Mouse (Mus musculus): ENCODE measurements around the gene Klhl20.
"Not testable (repeated sequence)": the region's sequence is repeated elsewhere in the genome, so short reads cannot be mapped to it uniquely, and the experiment has no call there.

The Klhl20 gene

DNA sequence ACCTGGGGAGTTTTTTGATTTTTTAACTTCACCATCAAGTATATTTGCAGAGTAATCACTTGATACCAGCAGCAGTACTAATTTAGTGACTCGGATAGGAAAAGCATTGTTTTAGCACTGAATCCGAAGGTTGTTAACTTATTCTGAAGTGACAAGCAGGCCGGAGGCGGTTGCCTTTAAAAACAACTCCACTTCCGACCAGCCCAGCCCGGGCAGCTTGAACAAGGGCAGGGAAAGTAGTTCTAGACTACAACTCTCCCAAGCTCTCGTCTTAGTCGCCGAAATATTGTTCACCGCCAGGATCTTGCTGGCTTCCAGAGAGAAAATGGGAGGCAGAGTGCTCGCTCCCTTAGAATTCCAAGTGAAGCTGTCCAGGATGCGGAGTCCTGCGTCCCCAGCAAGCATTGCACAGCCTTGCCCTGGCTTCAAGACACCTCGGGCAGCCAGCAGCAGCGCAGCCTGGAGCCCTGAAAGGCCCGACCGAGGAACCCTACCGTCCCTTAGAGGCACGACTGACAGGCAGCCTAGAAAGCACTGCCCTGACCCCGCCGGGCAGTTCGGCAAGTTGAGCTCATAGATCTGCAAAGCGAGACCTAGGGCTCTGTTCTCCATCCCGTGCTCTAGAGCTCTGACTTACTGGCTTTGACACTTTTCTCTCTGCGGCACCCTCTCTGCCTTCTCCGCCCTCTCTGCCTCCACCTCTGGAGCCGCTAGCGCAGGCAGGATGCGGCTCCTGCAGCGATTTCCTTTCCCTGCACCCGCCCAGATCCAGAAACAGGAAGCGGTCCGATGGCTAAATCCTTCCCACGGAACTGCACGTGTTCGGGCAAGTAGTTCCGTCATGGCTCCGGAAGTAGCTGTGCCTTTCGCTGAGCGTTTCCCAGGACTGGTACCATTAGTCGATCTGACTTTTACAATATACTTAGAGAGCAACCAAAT is at the start of gene Klhl20:
Gene Klhl20 (minus strand): TSS at position 786 of the 939 bp plus-strand sequence.
- peak; percentile 83 to 90 for DNase-seq (ENCODE audit: low spot score in 2 of 2)

DNA sequence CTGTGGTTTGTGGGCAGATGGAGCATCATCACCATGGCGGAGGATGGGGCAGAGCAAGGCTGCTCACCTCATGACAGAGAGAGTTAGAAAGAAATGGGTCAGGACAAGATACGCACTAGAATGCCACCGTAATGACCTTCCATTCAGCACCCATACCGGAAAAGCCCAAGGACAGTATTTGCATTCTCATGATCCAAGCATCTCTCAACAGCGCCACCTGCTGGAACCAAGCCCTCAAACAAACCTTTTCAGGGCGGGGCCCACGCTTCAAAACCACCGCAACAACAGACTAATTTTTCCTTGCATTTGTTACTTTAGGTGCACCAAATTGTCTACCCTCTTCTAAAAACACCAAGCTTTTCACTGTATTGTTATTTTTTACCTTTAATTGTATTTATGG is 49.4 kb upstream of the Klhl20 start:
- DNase-seq (ENCODE audit: low spot score in 2 of 2), result peak; percentile 46 to 61

DNA sequence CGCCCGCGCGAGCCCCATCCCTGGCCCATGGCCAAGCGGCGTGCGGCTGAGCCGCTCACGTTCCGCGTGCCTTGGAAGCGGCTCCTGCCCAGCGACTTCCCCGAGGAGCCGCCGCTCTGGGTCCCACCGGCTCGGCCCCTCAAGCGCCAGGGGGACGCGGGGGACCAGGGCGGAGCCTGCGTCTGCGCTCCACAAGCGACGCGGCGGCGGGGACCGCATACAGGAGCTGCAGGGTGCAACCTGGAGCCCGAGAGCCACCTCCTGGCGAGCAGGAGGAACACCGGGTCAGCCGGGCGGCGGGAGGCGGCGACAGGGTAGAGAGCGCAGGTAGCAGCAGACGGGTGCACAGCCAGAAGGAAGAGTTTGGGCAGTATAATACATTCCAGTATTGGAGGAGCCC is 39.3 kb upstream of the Klhl20 start:
- peak; percentile 58 to 71 for DNase-seq (ENCODE audit: low spot score in 2 of 2)

DNA sequence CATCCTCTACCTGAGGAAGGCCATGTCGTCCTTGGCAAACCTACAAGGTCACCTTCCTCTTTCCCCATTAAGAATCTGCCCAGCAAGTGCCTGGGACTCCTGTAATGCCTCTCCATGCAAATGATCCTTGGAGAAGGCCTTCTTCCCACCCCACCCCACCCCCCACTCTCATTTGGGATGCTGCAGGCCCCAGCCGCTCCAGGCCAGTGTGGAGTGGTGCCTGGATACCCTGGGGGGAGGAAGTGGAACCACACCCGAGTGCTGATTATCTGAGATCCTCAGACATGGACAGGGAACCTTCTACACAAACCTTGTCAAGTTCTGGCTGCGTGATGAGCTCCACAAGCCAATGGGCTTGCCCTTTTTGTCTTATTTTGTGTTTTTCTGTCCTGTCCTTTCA is 29.0 kb upstream of the Klhl20 start:
- no peak for DNase-seq (ENCODE audit: low spot score in 2 of 2)

DNA sequence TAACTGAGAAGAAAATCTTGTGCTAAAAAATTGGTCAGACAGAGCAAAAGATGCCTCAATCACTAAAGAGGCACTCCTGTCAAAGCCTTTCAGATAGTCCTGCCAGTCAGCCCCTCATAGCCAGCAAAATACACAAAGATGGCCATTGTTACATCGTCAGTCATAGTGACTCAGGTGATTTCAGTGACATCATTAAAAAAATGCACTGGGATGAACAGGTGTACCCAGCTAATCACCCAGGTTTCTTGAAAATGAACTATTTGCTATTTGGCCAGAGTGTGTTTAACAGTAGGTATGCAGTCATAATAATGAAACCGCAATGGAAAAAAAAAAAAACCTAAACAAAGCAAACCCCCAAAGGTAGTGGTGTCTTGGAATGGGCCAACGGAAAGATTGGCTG is 27.9 kb upstream of the Klhl20 start, which contains the start of gene Tex50:
Gene Tex50 (minus strand): TSS at position 101 of the 400 bp plus-strand sequence.
- DNase-seq (ENCODE audit: low spot score in 2 of 2), result no peak

DNA sequence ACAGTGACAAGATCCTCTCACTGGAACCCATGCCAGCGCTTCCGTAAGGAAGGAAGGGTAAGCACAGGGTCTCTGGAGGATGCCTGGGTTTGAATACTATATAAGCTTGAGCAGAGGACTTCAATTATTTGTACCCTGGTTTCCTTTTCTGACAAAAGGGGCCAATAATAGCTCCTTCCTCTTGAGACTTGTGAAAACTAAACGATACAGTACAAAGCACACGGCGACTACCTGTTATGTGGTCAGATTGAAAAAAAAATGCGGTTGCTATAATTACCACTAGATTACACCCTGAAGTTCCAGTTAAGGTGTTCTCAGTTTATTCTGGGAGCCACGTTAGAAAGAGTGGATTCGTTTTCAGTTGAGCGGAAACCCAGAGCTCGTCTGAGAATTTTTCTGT is 25.2 kb upstream of the Klhl20 start:
- no peak for DNase-seq (ENCODE audit: low spot score in 2 of 2)

DNA sequence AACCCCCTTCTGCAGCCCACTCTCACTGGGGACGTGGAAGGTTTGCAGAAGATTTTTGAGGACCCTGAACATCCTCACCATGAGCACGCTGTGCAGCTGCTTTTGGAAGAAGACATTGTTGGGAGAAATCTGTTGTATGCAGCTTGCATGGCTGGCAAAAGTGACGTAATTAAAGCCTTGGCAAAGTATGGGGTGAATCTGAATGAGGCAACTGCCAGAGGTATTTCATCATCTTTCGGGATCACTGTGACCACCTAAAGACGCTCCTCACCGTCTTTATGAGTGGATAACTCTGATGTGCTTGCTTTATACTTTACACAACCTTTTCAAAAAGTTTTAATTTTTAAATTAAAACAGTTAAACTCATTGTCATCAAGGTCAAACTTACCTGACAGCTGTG is 19.8 kb upstream of the Klhl20 start:
- DNase-seq (ENCODE audit: low spot score in 2 of 2), result no peak

DNA sequence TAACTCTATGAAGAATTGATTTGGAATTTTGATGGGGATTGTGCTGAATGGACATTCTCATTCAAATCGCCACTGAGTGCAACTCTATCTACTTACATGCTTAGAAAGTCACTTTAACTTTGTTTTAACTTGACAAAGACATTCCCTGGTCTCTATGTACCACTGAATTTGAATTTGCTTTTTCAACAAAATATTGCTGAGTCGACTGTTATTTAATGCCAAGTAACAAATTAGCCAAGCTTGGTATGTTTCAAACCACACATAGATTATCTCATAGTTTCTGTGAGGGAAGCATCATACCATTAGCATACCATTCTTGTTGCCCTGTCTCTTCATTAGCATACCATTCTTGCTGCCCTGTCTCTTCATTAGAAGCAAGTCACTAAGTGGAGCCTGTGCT is 16.6 kb upstream of the Klhl20 start:
- no peak for DNase-seq (ENCODE audit: low spot score in 2 of 2)

DNA sequence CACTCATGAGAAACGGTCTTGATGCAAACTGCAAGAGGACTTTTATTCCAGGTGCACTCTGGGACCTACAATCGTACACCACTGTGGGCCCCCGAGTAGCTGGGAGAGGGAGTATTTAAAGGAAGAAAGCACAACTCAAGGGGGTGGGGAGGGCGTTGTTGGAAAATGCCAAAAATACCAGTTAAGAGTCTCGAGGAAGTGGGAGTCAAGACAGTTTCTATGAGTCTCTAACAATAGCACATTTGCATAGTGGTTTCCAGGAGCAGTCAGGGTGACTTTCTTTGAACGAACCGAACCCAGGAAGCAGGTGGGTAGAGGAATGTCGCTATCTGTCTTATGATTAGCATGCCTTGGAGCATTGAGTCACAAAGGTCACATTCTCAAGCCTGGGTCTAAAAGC is 14.3 kb upstream of the Klhl20 start:
- not testable (repeated sequence) for DNase-seq (ENCODE audit: low spot score in 2 of 2)

DNA sequence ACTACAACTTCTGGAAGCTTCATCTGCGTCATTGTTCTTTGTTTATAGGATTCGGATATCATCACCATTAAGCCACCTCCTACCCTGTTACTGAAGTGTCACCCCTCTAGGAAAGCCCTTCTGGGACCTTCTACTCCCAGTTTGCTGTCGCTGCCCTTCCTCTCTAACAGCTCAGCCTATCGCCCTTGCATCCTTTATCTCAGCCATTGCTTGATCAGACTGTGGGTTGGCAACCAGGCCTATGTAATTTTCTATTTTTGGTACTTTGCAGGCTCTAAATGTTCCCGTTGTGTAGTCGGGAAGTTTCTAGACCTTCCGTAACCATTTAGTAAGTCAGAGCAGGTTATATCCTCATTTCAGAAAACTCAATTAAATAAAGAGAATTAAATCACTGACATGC is 11.9 kb upstream of the Klhl20 start:
- no peak for DNase-seq (ENCODE audit: low spot score in 2 of 2)

DNA sequence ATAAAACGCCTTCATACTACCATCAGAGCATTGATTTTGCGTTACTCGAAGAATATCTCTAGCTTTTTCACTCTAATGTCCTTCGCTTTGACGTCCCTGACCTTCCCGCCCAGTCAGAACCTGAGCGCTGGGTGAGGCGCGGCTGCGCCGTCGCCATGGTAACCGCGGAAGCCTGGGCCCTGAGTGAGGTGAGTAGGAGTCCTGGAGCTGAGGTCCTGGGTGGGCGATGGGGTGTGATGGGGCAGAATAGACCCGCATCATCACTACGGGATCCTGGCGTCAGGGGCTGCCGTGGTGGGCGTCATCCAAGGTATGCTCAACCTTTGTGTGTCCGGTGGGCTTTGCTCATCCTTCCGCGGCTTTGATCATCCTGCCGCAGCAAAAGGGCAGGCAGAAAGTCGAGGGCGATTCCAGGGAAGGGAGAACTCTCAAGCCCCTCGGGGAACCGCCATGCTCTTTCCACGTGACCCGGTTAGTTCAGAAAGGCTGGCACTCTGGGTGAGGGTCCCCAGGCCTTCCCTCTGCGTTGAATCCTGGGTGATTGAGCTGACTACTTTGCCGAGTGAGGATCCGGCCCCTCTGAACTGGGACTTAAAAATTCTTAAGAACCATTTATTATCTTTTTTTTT is 11.3 kb upstream of the Klhl20 start, which contains the start of gene Ankrd45:
Gene Ankrd45 (plus strand): TSS at position 161 of the 629 bp plus-strand sequence.
- DNase-seq (ENCODE audit: low spot score in 2 of 2), result peak in 1 of 2 experiments; percentile 11

DNA sequence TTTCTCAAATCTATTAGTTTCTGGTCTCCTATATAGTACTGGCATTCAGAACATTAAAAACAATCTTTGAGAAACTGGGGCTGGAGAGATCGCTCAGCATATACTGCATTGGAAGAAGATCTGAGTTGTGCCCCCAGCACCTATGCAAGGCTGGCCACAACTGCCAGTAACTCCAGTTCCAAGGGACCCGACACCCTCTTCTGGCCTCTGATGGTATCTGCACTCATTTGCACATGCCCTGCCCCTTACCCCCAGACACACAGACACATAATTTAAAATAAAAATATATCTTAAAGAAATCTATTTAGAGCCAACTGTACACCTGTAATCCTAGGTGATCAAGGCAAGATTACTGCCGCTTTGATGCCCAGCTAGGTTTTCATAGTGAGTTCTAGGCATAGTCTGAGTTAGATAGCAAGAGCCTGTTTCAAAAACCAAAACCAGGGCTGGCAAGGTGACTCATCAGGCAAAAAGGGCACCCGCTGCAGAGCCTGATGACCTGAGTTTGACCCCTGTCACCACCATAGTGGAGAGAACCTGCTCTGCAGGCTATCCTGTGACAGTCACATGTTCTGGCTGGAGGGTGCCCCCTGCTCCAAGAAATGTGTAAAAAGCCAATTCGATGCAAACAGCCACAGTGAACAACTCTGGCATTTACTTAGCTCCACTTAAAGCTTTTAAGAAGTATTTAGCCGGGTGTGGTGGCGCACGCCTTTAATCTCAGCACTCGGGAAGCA is 8.9 kb upstream of the Klhl20 start:
- no peak for DNase-seq (ENCODE audit: low spot score in 2 of 2)

DNA sequence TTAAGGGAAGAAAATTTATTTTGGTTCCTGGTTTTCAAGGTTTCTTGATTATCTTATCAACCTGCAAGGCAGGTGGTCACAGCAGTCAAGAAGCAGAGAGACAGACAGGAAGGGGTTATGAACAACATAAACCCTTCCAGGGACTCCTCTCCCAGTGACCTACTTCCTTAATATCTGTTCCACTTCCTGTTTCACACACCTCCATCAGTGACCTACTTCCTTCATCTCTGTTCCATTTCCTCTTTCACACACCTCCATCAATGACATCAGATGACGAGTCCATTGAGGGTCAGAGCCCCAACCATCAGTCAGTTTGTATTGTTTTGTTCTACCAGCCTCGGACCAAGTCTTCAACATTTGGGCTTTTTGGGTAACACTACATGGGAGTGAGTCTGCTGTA is 8.2 kb upstream of the Klhl20 start:
- DNase-seq (ENCODE audit: low spot score in 2 of 2), result no peak

DNA sequence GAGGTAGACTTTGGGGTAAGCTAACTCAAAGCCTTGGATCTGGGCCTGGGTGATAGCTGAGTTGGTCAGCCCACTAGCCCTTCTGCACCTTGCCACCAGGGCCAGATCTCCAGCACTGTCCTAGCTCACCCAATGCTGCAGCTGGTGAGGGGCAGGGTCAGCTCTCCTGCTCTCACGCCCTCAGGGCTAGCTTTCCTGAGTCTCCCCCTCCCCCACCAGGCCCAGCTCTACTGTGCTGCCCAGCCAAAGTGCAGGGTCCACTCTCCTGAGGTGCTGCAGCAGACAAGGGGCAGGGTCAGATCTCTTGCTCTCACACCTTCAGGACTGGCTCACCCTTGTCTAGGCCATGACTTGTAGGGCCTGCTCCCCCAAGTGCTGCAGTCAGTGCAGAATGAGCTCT is 4.8 kb downstream of the Klhl20 start:
- no peak for DNase-seq (ENCODE audit: low spot score in 2 of 2)

DNA sequence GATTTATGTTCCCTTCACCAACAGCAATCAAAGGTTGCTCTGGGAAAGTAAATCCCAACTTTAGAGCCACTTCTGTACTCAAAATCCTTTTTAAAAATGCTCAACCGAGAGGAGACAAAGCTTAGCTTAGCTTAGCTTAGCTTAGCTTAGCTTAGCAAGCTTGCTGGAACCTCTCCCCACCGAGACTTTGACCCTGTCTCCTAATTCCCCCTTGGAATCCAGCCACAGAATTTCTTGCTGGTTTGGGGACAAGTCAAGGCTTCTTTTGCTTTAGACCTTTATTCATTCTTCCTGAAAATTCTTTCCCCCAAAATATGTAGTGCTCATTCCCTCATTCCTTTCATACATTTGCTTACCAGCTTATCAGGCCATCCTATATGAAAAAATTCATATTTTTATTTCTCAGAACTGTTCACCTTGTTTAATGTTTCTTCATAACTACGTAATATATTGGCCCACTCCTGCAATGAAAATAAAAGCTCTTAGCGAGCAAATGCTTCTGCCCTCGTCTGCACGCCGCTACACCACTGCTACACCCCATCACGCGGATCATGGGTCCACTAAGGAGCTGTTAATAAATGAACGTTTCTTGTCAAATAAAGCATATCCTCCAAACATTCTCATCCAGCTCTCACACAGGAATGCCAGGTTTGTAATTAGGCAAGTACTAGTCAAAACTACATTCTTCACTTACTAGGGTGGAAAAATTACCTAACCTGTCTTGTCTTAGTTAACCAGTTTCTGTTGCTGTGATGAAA is 8.5 kb downstream of the Klhl20 start:
- DNase-seq (ENCODE audit: low spot score in 2 of 2), result no peak

DNA sequence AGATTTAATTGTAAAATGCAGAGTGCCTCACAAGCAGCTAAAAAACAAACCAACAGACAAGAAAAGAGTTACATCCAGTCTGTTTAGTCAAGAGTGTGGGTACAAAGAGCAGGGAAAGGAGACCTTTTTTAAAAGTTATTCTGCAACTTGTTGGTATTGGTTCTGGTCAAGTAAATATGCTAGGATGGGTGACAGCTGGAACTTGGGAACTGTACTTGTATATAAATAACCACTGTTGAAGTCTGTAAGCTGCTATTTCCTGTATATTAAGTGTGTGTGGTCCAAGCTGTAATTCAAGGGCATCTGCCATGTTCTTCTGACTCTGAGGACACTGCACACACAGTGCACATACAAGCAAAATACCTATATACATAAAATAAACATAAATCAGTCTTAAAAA is 16.7 kb downstream of the Klhl20 start:
- DNase-seq (ENCODE audit: low spot score in 2 of 2), result no peak

DNA sequence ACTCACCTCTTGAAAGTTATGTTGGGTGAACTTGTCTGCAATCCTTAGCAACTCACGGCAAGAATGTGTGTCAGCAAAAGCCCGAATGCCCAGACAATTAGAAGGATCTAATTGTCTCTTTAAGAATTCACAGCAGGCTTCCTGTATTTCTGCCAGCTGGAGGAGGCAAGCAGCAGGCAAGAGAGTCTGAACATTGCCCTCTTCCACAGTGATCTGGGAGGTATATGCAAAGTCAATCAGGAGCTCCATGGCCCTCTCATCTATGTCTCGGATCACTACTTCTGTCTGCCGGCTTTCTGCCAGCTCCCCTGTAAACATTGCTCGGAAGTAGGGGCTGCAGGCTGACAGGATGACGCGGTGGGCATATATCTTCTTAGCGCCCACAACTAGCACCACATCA is 22.1 kb downstream of the Klhl20 start:
- DNase-seq (ENCODE audit: low spot score in 2 of 2), result no peak

DNA sequence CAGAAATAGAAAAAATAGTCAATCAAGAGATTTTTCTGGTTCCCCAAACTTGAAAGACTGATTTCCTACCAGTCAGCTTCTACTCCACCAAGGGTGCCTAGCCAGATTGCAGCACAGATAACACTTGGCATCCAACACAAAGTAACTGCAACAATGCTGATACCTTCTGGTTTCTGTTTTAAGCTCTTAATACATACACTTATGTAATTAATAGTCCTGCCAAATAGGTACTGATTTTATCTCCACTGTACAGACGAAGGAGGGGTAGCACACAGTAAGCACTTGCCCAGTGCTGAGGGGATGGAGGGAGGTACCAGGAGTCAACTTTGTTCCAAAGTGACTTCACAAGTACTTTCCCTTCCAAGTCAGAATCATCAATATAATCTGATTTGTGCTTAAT is 27.5 kb downstream of the Klhl20 start:
- DNase-seq (ENCODE audit: low spot score in 2 of 2), result no peak

DNA sequence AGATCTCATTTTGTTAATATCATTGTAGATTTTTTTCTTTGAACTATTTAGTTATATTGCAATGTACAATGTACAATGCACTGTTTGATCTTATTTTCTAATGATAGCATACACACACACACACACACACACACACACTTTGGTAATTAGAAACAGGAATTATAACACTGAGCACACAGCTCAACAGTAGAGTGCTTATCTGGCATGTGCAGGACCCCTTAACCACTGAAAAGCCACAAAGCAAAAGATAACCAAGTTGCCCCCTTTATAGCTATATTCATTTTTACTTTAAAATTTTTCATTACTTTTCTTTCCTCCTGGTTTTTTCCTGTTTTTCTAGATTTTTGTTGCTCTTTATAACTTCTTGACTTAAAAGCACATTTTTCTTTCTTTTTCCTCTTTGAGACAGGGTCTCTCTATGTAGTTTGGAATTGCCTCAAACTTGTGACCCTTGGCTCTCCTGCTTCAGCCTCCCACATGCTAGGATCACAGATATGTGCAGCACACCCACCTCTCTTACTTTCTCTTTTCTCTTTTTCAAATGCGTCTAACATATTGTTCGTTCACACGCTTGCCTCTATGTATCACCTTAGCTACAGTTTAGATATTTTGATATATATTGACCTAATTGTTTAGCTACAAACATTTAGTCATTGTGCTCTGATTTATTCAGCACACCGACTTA is 31.4 kb downstream of the Klhl20 start:
- DNase-seq (ENCODE audit: low spot score in 2 of 2), result no peak

DNA sequence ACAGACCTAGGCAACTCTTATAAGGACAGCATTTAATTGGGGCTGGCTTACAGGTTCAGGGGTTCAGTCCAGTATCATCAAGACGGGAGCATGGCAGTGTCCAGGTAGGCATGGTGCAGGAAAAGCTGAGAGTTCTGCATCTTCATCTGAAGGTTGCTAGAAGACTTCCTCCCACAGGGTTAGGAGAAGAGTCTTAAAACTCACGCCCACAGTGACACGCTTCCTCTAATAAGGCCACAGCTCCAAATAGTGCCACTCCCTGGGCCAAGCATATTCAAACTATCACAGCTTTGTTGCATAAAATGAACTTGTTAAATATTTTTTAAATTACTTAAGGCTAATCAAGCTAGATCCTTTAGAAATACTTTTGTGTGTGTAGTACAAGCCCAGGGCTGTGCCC is 54.1 kb downstream of the Klhl20 start:
- DNase-seq (ENCODE audit: low spot score in 2 of 2), result no peak

DNA sequence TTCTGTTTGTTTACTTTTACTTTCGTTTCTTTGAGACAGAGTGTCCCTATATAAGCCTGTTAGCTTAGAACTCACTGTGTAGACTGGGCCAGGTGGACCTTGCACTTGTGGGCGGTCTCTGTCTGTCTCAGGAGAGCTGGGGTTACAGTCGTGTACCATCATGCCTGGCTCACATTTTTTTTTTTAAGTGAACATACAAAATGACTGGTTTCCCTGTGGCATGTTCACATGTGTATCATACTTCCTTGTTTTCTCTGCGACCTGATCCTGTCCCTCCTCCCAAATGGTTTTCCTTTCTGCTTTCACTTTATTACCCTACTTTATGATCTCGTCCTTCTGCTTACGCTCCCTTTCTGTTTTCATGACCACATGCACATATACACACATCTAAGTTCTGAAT is 55.1 kb downstream of the Klhl20 start:
- no peak for DNase-seq (ENCODE audit: low spot score in 2 of 2)
